Mouse (Mus musculus): ENCODE results near the gene Strada. TPM values are rescaled to one million over a fixed set of nuclear protein-coding genes. Genes with fewer than 3 reads are reported as not detected.

The Strada gene
- polyA plus RNA-seq, 1 experiment from 2014 or later, result 32.1 TPM

- Histone ChIP-seq H3K36me3 (ENCODE audit: insufficient read depth, low read length) (peaks cover 37% of the 10 kb centered on the region), H3K4me3 (ENCODE audit: low read length) (peak overlapping the region; percentile 80), H3K4me1 (ENCODE audit: insufficient read depth, low read length) (peaks cover 22% of the 10 kb centered on the region), H3K9ac (replicated peaks; ENCODE audit: low read length) (peak overlapping the region; percentile 95), H3K27ac (ENCODE audit: low read length) (peak overlapping the region; percentile 89), H3K27me3 (ENCODE audit: insufficient read depth, low read length) (no peaks in the 10 kb centered on the region), H3K9me3 (ENCODE audit: low read length) (no peaks in the 10 kb centered on the region), H3K4me2 (replicated peaks; ENCODE audit: low read depth, low read length) (peak overlapping the region; percentile 92)
- 0% methylated on average over 24 of the region's 25 CpGs for WGBS
- ATAC-seq (ENCODE audit: low FRiP score, low TSS enrichment), result peak; percentile 60
Measured at GRCm38 (mm10) chr11:106159216-106159920, 42.6 kb downstream of the Strada start.

GRCm38 (mm10) chr11:106158930-106159215 is 43.1 kb downstream of the Strada start:
- ATAC-seq (ENCODE audit: low FRiP score, low TSS enrichment), result peak; percentile 32
- Histone ChIP-seq H3K4me1 (ENCODE audit: insufficient read depth, low read length) (peaks cover 22% of the 10 kb centered on the region), H3K9ac (replicated peaks; ENCODE audit: low read length) (peak overlapping the region; percentile 95), H3K4me3 (ENCODE audit: low read length) (peak overlapping the region; percentile 80), H3K36me3 (ENCODE audit: insufficient read depth, low read length) (peaks cover 40% of the 10 kb centered on the region), H3K4me2 (replicated peaks; ENCODE audit: low read depth, low read length) (peak overlapping the region; percentile 92), H3K27ac (ENCODE audit: low read length) (peak overlapping the region; percentile 89), H3K27me3 (ENCODE audit: insufficient read depth, low read length) (no peaks in the 10 kb centered on the region), H3K9me3 (ENCODE audit: low read length) (no peaks in the 10 kb centered on the region)
- 26% methylated on average over 9 of the region's 9 CpGs for WGBS

DNA sequence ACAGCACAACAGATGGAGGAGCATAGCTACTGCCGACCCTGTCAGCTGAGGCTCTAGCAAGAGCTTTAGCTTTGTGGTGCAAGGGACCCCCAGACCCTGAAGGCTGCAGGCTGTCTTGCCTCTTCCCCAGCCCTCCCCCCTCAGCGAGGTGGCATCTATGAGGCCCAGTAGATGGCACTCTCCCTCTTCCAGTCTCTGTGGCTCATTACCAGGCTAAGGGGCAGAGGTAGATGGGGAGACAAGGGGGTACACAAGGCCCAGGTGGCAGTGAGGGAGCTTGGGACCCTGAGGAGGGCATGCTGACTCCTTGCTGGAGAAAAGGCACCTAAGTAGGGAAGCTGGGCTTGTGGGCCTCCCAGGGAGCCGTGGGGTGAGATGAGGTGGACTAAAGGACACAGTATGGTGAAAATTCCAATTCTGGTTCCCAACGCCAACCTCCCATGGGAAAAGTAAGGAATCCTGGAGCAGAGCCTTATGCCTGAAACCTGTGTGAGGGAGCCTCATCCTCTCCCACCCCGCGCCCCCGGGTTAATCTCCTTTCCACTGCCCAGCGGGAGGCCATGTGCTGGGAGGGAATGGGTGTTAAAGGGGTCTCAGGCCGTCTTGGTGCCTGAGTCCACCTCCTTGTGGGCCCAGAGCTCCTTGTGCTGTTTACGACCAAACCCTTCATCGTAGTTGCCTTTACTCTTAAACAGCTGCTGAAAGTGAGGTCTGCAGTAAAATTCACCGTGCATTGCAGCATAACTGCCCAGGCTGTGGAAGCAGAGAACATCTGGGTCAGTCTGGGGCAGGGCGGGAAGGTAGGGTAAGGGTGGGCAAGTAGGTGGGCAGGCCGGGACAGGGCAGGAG is 43.7 kb downstream of the Strada start:
- Histone ChIP-seq H3K27ac (ENCODE audit: low read length) (peak overlapping the region; percentile 89), H3K4me2 (replicated peaks; ENCODE audit: low read depth, low read length) (peak overlapping the region; percentile 92), H3K4me1 (ENCODE audit: insufficient read depth, low read length) (peaks cover 22% of the 10 kb centered on the region), H3K27me3 (ENCODE audit: insufficient read depth, low read length) (no peaks in the 10 kb centered on the region), H3K9me3 (ENCODE audit: low read length) (no peaks in the 10 kb centered on the region), H3K9ac (replicated peaks; ENCODE audit: low read length) (peak overlapping the region; percentile 95), H3K36me3 (ENCODE audit: insufficient read depth, low read length) (peaks cover 40% of the 10 kb centered on the region), H3K4me3 (ENCODE audit: low read length) (peak overlapping the region; percentile 80)
- 50% methylated on average over 14 of the region's 14 CpGs for WGBS
- no peak for ATAC-seq (ENCODE audit: low FRiP score, low TSS enrichment)

DNA sequence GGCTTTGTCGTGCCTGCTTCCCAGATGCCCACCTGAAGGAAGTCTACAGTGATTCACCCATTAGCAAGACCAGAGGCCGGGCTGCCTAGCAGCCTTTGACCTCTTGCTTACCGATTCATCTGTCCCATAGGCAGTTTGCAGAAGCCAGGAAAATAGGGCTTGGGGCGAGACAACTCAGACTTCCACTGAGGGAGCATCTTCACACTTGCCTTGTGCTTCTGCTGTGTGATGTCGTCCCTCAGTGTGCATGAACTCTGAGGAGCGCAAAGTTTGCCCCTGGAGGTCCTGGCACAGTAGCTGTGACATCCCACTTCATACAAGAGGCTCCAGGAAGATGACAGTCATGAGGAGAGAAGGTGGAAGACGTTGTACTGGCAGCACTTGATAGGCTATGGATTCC is 44.8 kb downstream of the Strada start:
- no peaks in the 10 kb centered on the region for H3K27me3 ChIP-seq (ENCODE audit: insufficient read depth, low read length)
- no peak for ATAC-seq (ENCODE audit: low FRiP score, low TSS enrichment)
- WGBS, result 85% methylated on average over 7 of the region's 7 CpGs
- H3K4me3 ChIP-seq (ENCODE audit: low read length), result no peak overlapping the region
- no peak overlapping the region for H3K9ac ChIP-seq (replicated peaks; ENCODE audit: low read length)
- no peak overlapping the region for H3K27ac ChIP-seq (ENCODE audit: low read length)
- H3K36me3 ChIP-seq (ENCODE audit: insufficient read depth, low read length), result peaks cover 40% of the 10 kb centered on the region
- no peaks in the 10 kb centered on the region for H3K9me3 ChIP-seq (ENCODE audit: low read length)
- peaks cover 22% of the 10 kb centered on the region for H3K4me1 ChIP-seq (ENCODE audit: insufficient read depth, low read length)
- no peak overlapping the region for H3K4me2 ChIP-seq (replicated peaks; ENCODE audit: low read depth, low read length)

DNA sequence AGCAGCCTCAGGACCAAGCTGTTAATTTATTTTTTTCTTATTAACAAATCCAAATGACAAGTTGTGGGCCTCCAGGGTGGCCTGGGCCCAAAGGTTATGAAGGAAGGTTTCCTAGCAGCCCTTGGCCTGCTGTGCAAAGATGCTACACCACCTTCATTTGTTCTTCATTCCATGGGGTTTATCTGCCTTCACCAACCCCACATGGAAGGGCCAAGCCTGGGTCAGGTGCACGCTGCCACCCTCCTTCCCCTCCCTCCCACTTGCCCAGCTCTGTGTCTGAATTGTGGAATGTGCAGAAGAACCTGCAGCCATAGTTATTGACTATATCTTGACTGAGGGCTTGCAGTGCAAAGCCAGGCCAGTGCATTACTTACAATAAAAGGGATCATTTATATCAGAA is 45.7 kb downstream of the Strada start:
- peaks cover 20% of the 10 kb centered on the region for H3K4me1 ChIP-seq (ENCODE audit: insufficient read depth, low read length)
- no peaks in the 10 kb centered on the region for H3K27me3 ChIP-seq (ENCODE audit: insufficient read depth, low read length)
- ATAC-seq (ENCODE audit: low FRiP score, low TSS enrichment), result no peak
- WGBS, result 75% methylated on average over 1 of the region's 1 CpGs
- H3K9me3 ChIP-seq (ENCODE audit: low read length), result no peaks in the 10 kb centered on the region
- no peak overlapping the region for H3K27ac ChIP-seq (ENCODE audit: low read length)
- peaks cover 49% of the 10 kb centered on the region for H3K36me3 ChIP-seq (ENCODE audit: insufficient read depth, low read length)
- no peak overlapping the region for H3K4me3 ChIP-seq (ENCODE audit: low read length)
- no peak overlapping the region for H3K9ac ChIP-seq (replicated peaks; ENCODE audit: low read length)
- H3K4me2 ChIP-seq (replicated peaks; ENCODE audit: low read depth, low read length), result no peak overlapping the region

GRCm38 (mm10) chr11:106155761-106156160 is 46.2 kb downstream of the Strada start:
- Histone ChIP-seq H3K4me3 (ENCODE audit: low read length) (no peak overlapping the region), H3K4me2 (replicated peaks; ENCODE audit: low read depth, low read length) (no peak overlapping the region), H3K4me1 (ENCODE audit: insufficient read depth, low read length) (peaks cover 15% of the 10 kb centered on the region), H3K27ac (ENCODE audit: low read length) (no peak overlapping the region), H3K36me3 (ENCODE audit: insufficient read depth, low read length) (peaks cover 54% of the 10 kb centered on the region), H3K27me3 (ENCODE audit: insufficient read depth, low read length) (no peaks in the 10 kb centered on the region), H3K9ac (replicated peaks; ENCODE audit: low read length) (no peak overlapping the region), H3K9me3 (ENCODE audit: low read length) (no peaks in the 10 kb centered on the region)
- WGBS, result 53% methylated on average over 3 of the region's 3 CpGs
- no peak for ATAC-seq (ENCODE audit: low FRiP score, low TSS enrichment)

- Histone ChIP-seq H3K4me2 (replicated peaks; ENCODE audit: low read depth, low read length) (no peak overlapping the region), H3K36me3 (ENCODE audit: insufficient read depth, low read length) (peaks cover 64% of the 10 kb centered on the region), H3K27ac (ENCODE audit: low read length) (no peak overlapping the region), H3K4me3 (ENCODE audit: low read length) (no peak overlapping the region), H3K9me3 (ENCODE audit: low read length) (no peaks in the 10 kb centered on the region), H3K9ac (replicated peaks; ENCODE audit: low read length) (no peak overlapping the region), H3K27me3 (ENCODE audit: insufficient read depth, low read length) (no peaks in the 10 kb centered on the region), H3K4me1 (ENCODE audit: insufficient read depth, low read length) (peaks cover 12% of the 10 kb centered on the region)
- ATAC-seq (ENCODE audit: low FRiP score, low TSS enrichment), result no peak
- 70% methylated on average over 2 of the region's 2 CpGs for WGBS
Measured at GRCm38 (mm10) chr11:106154770-106155169, 47.2 kb downstream of the Strada start.

GRCm38 (mm10) chr11:106154091-106154490 is 47.9 kb downstream of the Strada start:
- no peak overlapping the region for H3K4me2 ChIP-seq (replicated peaks; ENCODE audit: low read depth, low read length)
- H3K36me3 ChIP-seq (ENCODE audit: insufficient read depth, low read length), result peaks cover 70% of the 10 kb centered on the region
- no peak overlapping the region for H3K9ac ChIP-seq (replicated peaks; ENCODE audit: low read length)
- H3K9me3 ChIP-seq (ENCODE audit: low read length), result no peaks in the 10 kb centered on the region
- 81% methylated on average over 5 of the region's 5 CpGs for WGBS
- H3K27me3 ChIP-seq (ENCODE audit: insufficient read depth, low read length), result no peaks in the 10 kb centered on the region
- no peak for ATAC-seq (ENCODE audit: low FRiP score, low TSS enrichment)
- peaks cover 11% of the 10 kb centered on the region for H3K4me1 ChIP-seq (ENCODE audit: insufficient read depth, low read length)
- no peak overlapping the region for H3K27ac ChIP-seq (ENCODE audit: low read length)
- no peak overlapping the region for H3K4me3 ChIP-seq (ENCODE audit: low read length)

DNA sequence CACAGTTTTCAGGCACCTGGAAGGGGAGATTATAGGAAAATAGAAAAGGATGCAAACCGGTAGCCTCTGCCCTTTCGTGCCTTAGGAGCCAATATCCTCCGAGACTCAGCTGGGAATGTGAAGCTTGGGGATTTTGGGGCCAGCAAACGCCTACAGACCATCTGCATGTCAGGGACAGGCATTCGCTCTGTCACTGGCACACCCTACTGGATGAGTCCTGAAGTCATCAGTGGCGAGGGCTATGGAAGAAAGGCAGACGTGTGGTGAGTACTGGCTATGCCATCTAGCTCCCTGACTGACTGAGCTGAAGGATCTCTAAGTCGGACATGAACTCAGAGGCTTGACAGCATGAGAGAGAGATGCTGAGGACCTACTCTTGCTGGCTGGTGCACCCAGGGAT is 49.8 kb downstream of the Strada start:
- Histone ChIP-seq H3K27me3 (ENCODE audit: insufficient read depth, low read length) (no peaks in the 10 kb centered on the region), H3K9me3 (ENCODE audit: low read length) (no peaks in the 10 kb centered on the region), H3K9ac (replicated peaks; ENCODE audit: low read length) (no peak overlapping the region), H3K4me1 (ENCODE audit: insufficient read depth, low read length) (no peaks in the 10 kb centered on the region), H3K27ac (ENCODE audit: low read length) (no peak overlapping the region), H3K4me2 (replicated peaks; ENCODE audit: low read depth, low read length) (no peak overlapping the region), H3K36me3 (ENCODE audit: insufficient read depth, low read length) (peaks cover 71% of the 10 kb centered on the region), H3K4me3 (ENCODE audit: low read length) (no peak overlapping the region)
- 84% methylated on average over 8 of the region's 8 CpGs for WGBS
- no peak for ATAC-seq (ENCODE audit: low FRiP score, low TSS enrichment)

- 87% methylated on average over 3 of the region's 3 CpGs for WGBS
- H3K27ac ChIP-seq (ENCODE audit: low read length), result no peak overlapping the region
- no peaks in the 10 kb centered on the region for H3K4me1 ChIP-seq (ENCODE audit: insufficient read depth, low read length)
- no peak overlapping the region for H3K4me3 ChIP-seq (ENCODE audit: low read length)
- H3K9ac ChIP-seq (replicated peaks; ENCODE audit: low read length), result no peak overlapping the region
- H3K4me2 ChIP-seq (replicated peaks; ENCODE audit: low read depth, low read length), result no peak overlapping the region
- H3K36me3 ChIP-seq (ENCODE audit: insufficient read depth, low read length), result peaks cover 62% of the 10 kb centered on the region
- no peak for ATAC-seq (ENCODE audit: low FRiP score, low TSS enrichment)
- no peaks in the 10 kb centered on the region for H3K9me3 ChIP-seq (ENCODE audit: low read length)
- H3K27me3 ChIP-seq (ENCODE audit: insufficient read depth, low read length), result no peaks in the 10 kb centered on the region
Measured at GRCm38 (mm10) chr11:106151219-106151618, 50.7 kb downstream of the Strada start.

Data from kidney, embryonic 16.5 days (tissue).